Mouse (Mus musculus) ES-Bruce4 (cell line): ENCODE results near the gene Aloxe3.

Experiments
- CTCF ChIP-seq: IDR thresholded peaks from one replicate; pipeline ENCODE4 v1.8.1; 2011; ENCODE audit warnings: low read depth, low read length
- EP300 ChIP-seq: IDR thresholded peaks from 2 replicates; pipeline ENCODE4 v1.6.1; 2011; ENCODE audit warnings: low read depth, low read length; ENCODE audit not compliant: insufficient read depth
- POLR2A ChIP-seq: IDR thresholded peaks from one replicate; pipeline ENCODE4 v1.8.1; 2011; ENCODE audit warnings: low read length; ENCODE audit not compliant: insufficient read depth

- TF ChIP-seq CTCF (no peak), POLR2A (no peak), EP300 (no peak)
These were observed 3.9 kb upstream of the Aloxe3 start for GRCm38 (mm10) chr11:69121741-69122335.
